Mouse (Mus musculus): ENCODE measurements at regions not wholly inside any gene's neighbourhood (a gene's known extent, or its start where the extent isn't known, plus 50 kb on each side); places are given as distances from the start of the nearest gene placed in this dataset.
A peak's percentile ranks its signal among the peaks of the same experiment; 100 is the strongest.

GRCm38 (mm10) chr12:15104876-15105275, 711.8 kb downstream of the Trib2 start:
- no peak for TF ChIP-seq ZNF384 (IDR thresholded peaks at IDR 0.05; ENCODE audit: low read depth, low read length)
- TF ChIP-seq HCFC1 (IDR thresholded peaks at IDR 0.05; ENCODE audit: borderline replicate concordance, insufficient read depth, low read length), result no peak
- no peak for TF ChIP-seq MAFK (IDR thresholded peaks at IDR 0.05; ENCODE audit: insufficient read depth, low read depth, low read length)
- TF ChIP-seq CHD2 (IDR thresholded peaks at IDR 0.05; ENCODE audit: low read depth, low read length), result no peak
- no peak for TF ChIP-seq ZC3H11A (IDR thresholded peaks at IDR 0.05; ENCODE audit: borderline replicate concordance, low read depth, low read length)
- Histone ChIP-seq H3K9ac (ENCODE audit: insufficient read depth, low read depth, low read length, poor library complexity, severe bottlenecking) (no peak overlapping the region), H3K36me3 (ENCODE audit: control insufficient read depth, insufficient read depth, low read length, poor library complexity, severe bottlenecking) (no peaks in the 10 kb centered on the region), H3K27ac (ENCODE audit: insufficient read depth, low read depth, low read length, poor library complexity, severe bottlenecking) (no peak overlapping the region), H3K4me3 (ENCODE audit: insufficient read depth in 1 of 2, low read depth in 1 of 2, low read length in 2 of 2, poor library complexity in 1 of 2, severe bottlenecking in 1 of 2) (no peak overlapping the region), H3K9me3 (ENCODE audit: control insufficient read depth, insufficient read depth, low read depth, low read length) (no peaks in the 10 kb centered on the region), H3K4me1 (ENCODE audit: control insufficient read depth in 2 of 2, insufficient read depth in 2 of 2, low read length in 2 of 2, poor library complexity in 1 of 2) (no peaks in the 10 kb centered on the region)
- DNase-seq (ENCODE audit: low read depth, low spot score), result no peak
- in situ Hi-C loops (cut with MboI; ENCODE audit: low sequenced_read_pairs in 2 of 2, unreplicated experiment in 2 of 2), result no loop called here

GRCm38 (mm10) chr12:15078615-15079014, 738.1 kb downstream of the Trib2 start:
- TF ChIP-seq ZC3H11A (IDR thresholded peaks at IDR 0.05; ENCODE audit: borderline replicate concordance, low read depth, low read length) (peak; percentile 53; the same call in 1 of the 2 replicates), MAFK (IDR thresholded peaks at IDR 0.05; ENCODE audit: insufficient read depth, low read depth, low read length) (no peak), HCFC1 (IDR thresholded peaks at IDR 0.05; ENCODE audit: borderline replicate concordance, insufficient read depth, low read length) (no peak), ZNF384 (IDR thresholded peaks at IDR 0.05; ENCODE audit: low read depth, low read length) (no peak), CHD2 (IDR thresholded peaks at IDR 0.05; ENCODE audit: low read depth, low read length) (no peak)
- Histone ChIP-seq H3K9me3 (ENCODE audit: control insufficient read depth, insufficient read depth, low read depth, low read length) (no peaks in the 10 kb centered on the region), H3K9ac (ENCODE audit: insufficient read depth, low read depth, low read length, poor library complexity, severe bottlenecking) (no peak overlapping the region), H3K36me3 (ENCODE audit: control insufficient read depth, insufficient read depth, low read length, poor library complexity, severe bottlenecking) (no peaks in the 10 kb centered on the region), H3K4me1 (ENCODE audit: control insufficient read depth in 2 of 2, insufficient read depth in 2 of 2, low read length in 2 of 2, poor library complexity in 1 of 2) (no peaks in the 10 kb centered on the region), H3K27ac (ENCODE audit: insufficient read depth, low read depth, low read length, poor library complexity, severe bottlenecking) (no peak overlapping the region), H3K4me3 (ENCODE audit: insufficient read depth in 1 of 2, low read depth in 1 of 2, low read length in 2 of 2, poor library complexity in 1 of 2, severe bottlenecking in 1 of 2) (no peak overlapping the region)
- DNase-seq (ENCODE audit: low read depth, low spot score), result peak; percentile 29
- in situ Hi-C loops (cut with MboI; ENCODE audit: low sequenced_read_pairs in 2 of 2, unreplicated experiment in 2 of 2), result no loop called here

- H3K36me3 ChIP-seq (ENCODE audit: control insufficient read depth, insufficient read depth, low read length, poor library complexity, severe bottlenecking), result no peaks in the 10 kb centered on the region
- in situ Hi-C loops (cut with MboI; ENCODE audit: low sequenced_read_pairs in 2 of 2, unreplicated experiment in 2 of 2), result no loop called here
- no peaks in the 10 kb centered on the region for H3K9me3 ChIP-seq (ENCODE audit: control insufficient read depth, insufficient read depth, low read depth, low read length)
- H3K9ac ChIP-seq (ENCODE audit: insufficient read depth, low read depth, low read length, poor library complexity, severe bottlenecking), result no peak overlapping the region
- no peak for TF ChIP-seq MAFK (IDR thresholded peaks at IDR 0.05; ENCODE audit: insufficient read depth, low read depth, low read length)
- no peak for TF ChIP-seq HCFC1 (IDR thresholded peaks at IDR 0.05; ENCODE audit: borderline replicate concordance, insufficient read depth, low read length)
- no peak for TF ChIP-seq ZC3H11A (IDR thresholded peaks at IDR 0.05; ENCODE audit: borderline replicate concordance, low read depth, low read length)
- no peak for TF ChIP-seq CHD2 (IDR thresholded peaks at IDR 0.05; ENCODE audit: low read depth, low read length)
- no peak for TF ChIP-seq ZNF384 (IDR thresholded peaks at IDR 0.05; ENCODE audit: low read depth, low read length)
- no peak overlapping the region for H3K4me3 ChIP-seq (ENCODE audit: insufficient read depth in 1 of 2, low read depth in 1 of 2, low read length in 2 of 2, poor library complexity in 1 of 2, severe bottlenecking in 1 of 2)
- DNase-seq (ENCODE audit: low read depth, low spot score), result no peak
- no peaks in the 10 kb centered on the region for H3K4me1 ChIP-seq (ENCODE audit: control insufficient read depth in 2 of 2, insufficient read depth in 2 of 2, low read length in 2 of 2, poor library complexity in 1 of 2)
- no peak overlapping the region for H3K27ac ChIP-seq (ENCODE audit: insufficient read depth, low read depth, low read length, poor library complexity, severe bottlenecking)
Observed at GRCm38 (mm10) chr12:15064351-15064750, 752.4 kb downstream of the Trib2 start.

GRCm38 (mm10) chr12:15051387-15051786, 765.3 kb downstream of the Trib2 start:
- no peak overlapping the region for H3K27ac ChIP-seq (ENCODE audit: insufficient read depth, low read depth, low read length, poor library complexity, severe bottlenecking)
- H3K4me1 ChIP-seq (ENCODE audit: control insufficient read depth in 2 of 2, insufficient read depth in 2 of 2, low read length in 2 of 2, poor library complexity in 1 of 2), result no peaks in the 10 kb centered on the region
- no peaks in the 10 kb centered on the region for H3K9me3 ChIP-seq (ENCODE audit: control insufficient read depth, insufficient read depth, low read depth, low read length)
- no peak overlapping the region for H3K9ac ChIP-seq (ENCODE audit: insufficient read depth, low read depth, low read length, poor library complexity, severe bottlenecking)
- TF ChIP-seq ZNF384 (IDR thresholded peaks at IDR 0.05; ENCODE audit: low read depth, low read length) (no peak), MAFK (IDR thresholded peaks at IDR 0.05; ENCODE audit: insufficient read depth, low read depth, low read length) (no peak), ZC3H11A (IDR thresholded peaks at IDR 0.05; ENCODE audit: borderline replicate concordance, low read depth, low read length) (no peak)
- in situ Hi-C loops (cut with MboI; ENCODE audit: low sequenced_read_pairs in 2 of 2, unreplicated experiment in 2 of 2), result no loop called here
- no peak overlapping the region for H3K4me3 ChIP-seq (ENCODE audit: insufficient read depth in 1 of 2, low read depth in 1 of 2, low read length in 2 of 2, poor library complexity in 1 of 2, severe bottlenecking in 1 of 2)
- DNase-seq (ENCODE audit: low read depth, low spot score), result no peak
- H3K36me3 ChIP-seq (ENCODE audit: control insufficient read depth, insufficient read depth, low read length, poor library complexity, severe bottlenecking), result no peaks in the 10 kb centered on the region

GRCm38 (mm10) chr12:15043264-15043663, 773.5 kb downstream of the Trib2 start:
- no peak overlapping the region for H3K9ac ChIP-seq (ENCODE audit: insufficient read depth, low read depth, low read length, poor library complexity, severe bottlenecking)
- in situ Hi-C loops (cut with MboI; ENCODE audit: low sequenced_read_pairs in 2 of 2, unreplicated experiment in 2 of 2), result no loop called here
- DNase-seq (ENCODE audit: low read depth, low spot score), result no peak
- H3K27ac ChIP-seq (ENCODE audit: insufficient read depth, low read depth, low read length, poor library complexity, severe bottlenecking), result no peak overlapping the region
- H3K4me3 ChIP-seq (ENCODE audit: insufficient read depth in 1 of 2, low read depth in 1 of 2, low read length in 2 of 2, poor library complexity in 1 of 2, severe bottlenecking in 1 of 2), result no peak overlapping the region
- H3K4me1 ChIP-seq (ENCODE audit: control insufficient read depth in 2 of 2, insufficient read depth in 2 of 2, low read length in 2 of 2, poor library complexity in 1 of 2), result no peaks in the 10 kb centered on the region
- no peaks in the 10 kb centered on the region for H3K9me3 ChIP-seq (ENCODE audit: control insufficient read depth, insufficient read depth, low read depth, low read length)
- TF ChIP-seq ZC3H11A (IDR thresholded peaks at IDR 0.05; ENCODE audit: borderline replicate concordance, low read depth, low read length), result no peak
- TF ChIP-seq HCFC1 (IDR thresholded peaks at IDR 0.05; ENCODE audit: borderline replicate concordance, insufficient read depth, low read length), result no peak
- no peak for TF ChIP-seq MAFK (IDR thresholded peaks at IDR 0.05; ENCODE audit: insufficient read depth, low read depth, low read length)
- no peak for TF ChIP-seq ZNF384 (IDR thresholded peaks at IDR 0.05; ENCODE audit: low read depth, low read length)
- TF ChIP-seq CHD2 (IDR thresholded peaks at IDR 0.05; ENCODE audit: low read depth, low read length), result no peak
- no peaks in the 10 kb centered on the region for H3K36me3 ChIP-seq (ENCODE audit: control insufficient read depth, insufficient read depth, low read length, poor library complexity, severe bottlenecking)
